Mouse (Mus musculus) brain, embryonic 14.5 days (tissue): ENCODE results near the gene Cyba. TPM values are rescaled to one million over a fixed set of nuclear protein-coding genes. Genes with fewer than 3 reads are reported as not detected.

Experiments used
- DNase-seq: peaks from one replicate; pipeline ENCODE4 v3.0.0-alpha.2; 2011; ENCODE audit warnings: low read depth
- CTCF ChIP-seq: fragments of 200-500 bp; IDR thresholded peaks from 2 replicates; pipeline ENCODE4 v1.5.1; 2012; ENCODE audit warnings: inconsistent platforms, mild to moderate bottlenecking, moderate library complexity, borderline replicate concordance; ENCODE audit not compliant: insufficient read depth, insufficient read length; ENCODE audit errors: extremely low read depth
- POLR2A ChIP-seq: fragments of 200-500 bp; IDR thresholded peaks from 2 replicates; pipeline ENCODE4 v1.6.1; 2012; ENCODE audit warnings: mild to moderate bottlenecking, inconsistent platforms, borderline replicate concordance; ENCODE audit not compliant: poor library complexity, insufficient read depth, insufficient read length, severe bottlenecking; ENCODE audit errors: extremely low read depth
- polyA plus RNA-seq: library from polyadenylated mRNA; depleted of rRNA; stranded (reverse); fragments of >200 nt; gene quantifications from 2 replicates; pipeline ENCODE4 v1.2.3, GENCODE M21; 2012

The Cyba gene
- polyA plus RNA-seq, 1 experiment: 22.3 TPM

DNA sequence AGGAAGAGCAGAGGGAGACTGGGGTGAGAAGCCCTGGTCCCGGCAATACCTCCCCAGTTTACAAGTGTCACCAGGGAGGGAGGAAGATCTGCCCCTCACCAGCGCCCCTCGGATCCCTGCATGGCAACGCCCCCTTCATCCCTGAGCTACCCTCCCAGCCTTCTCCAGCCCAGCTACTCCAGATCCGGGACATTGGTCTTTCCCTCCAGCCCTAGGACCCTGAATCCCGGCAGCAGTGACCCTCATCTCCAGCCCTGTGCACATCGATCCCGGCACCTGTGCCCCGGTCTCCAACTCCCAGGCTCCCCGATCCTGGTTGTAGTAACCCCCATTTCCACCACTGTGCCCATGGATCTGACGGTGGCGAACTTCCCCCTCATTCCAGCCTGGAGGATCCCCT, 10.1 kb upstream of the Cyba start:
- DNase-seq: peak; percentile 25
- TF ChIP-seq CTCF (no peak), POLR2A (no peak)

DNA sequence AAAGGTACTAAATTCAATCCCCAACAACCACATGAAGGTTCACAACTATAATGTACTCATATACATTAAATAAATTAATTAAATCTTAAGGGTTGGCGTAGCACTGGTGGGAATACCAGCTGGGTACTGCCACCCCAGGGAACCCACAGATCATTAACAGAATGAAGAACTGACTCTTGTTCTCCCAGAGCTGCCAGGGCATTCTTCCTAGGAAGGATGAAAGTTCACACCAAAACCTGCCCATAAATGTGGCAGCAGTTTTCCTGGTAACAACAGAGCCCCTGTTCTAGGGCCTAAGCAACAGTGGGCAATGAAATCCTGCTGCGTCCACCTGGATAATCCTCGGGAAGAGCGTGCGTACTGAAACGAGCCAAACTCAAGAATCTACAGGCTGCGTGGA, 9.6 kb upstream of the Cyba start:
- TF ChIP-seq CTCF (no peak), POLR2A (no peak)
- DNase-seq: no peak

DNA sequence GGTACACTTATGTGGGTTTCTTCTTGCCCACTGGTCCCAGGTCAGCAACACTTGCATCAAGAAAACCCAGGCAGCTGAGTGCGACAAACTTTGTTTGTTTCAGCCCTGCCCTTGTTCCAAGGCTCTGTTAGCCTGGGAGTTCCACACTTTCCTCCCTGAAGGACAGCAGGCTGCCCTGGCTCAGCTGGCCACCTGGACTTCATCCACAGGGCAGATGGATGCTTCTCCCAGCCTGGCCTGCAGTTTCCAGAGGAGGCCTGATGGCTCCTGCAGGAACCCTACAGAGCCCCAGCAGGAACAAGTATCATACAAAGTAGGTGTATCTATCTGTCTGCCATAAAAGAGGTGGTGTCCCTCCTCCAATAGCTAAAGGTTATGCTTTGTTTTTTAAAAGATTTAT, 8.6 kb upstream of the Cyba start:
- no peak for DNase-seq
- TF ChIP-seq POLR2A: no peak
- TF ChIP-seq CTCF: no peak

DNA sequence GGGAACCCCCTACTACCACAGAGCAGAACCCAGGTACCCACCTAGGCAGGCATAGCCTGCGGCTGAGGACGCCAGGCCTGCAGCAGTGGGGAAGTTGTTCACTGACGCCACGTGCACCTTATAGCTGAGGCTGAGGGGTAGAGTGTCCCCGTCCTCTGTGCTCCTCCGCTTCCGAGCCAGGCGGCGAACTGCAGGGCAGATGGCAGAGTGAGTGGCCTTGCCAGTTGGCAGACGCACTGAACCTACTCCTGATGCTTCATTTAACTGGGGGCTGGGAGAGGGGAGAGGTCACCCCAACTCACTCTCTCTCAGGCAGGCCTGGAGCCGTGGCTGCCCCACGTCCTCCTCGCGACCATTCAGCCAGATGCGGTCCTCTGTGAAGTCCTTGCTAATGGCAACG, 6.6 kb upstream of the Cyba start:
- no peak for DNase-seq
- no peak for TF ChIP-seq POLR2A
- no peak for TF ChIP-seq CTCF

DNA sequence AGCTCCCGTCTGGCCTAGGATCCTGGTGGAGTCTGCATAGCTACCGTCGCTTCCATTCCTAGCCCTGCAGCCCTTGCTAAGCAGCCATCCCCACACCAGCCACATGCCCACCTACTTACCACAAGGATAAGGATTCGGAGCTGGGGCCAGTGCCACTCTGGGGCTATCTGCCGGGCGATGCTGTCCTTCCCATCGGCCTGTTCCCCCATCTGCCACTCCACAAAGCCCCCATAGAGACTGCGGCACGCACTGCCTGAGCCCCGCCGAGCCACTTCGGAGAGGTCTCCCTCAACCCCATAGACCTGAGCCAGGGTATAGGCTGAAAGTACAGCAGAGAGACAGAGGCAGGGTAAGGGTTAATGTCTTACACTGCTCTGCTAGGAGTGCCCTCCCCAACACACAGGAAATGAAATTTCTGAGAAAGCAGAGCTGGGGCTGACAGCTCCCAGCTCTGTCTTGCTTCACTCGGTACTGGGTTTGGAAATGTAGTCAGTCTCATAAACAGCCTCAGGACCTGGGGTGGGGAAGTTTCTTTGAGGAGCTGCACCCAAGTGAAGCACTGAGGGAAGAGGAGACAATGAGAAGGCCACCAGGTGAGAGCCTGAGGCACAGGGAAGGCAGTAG, 5.1 kb upstream of the Cyba start:
- no peak for DNase-seq
- TF ChIP-seq CTCF (no peak), POLR2A (no peak)

DNA sequence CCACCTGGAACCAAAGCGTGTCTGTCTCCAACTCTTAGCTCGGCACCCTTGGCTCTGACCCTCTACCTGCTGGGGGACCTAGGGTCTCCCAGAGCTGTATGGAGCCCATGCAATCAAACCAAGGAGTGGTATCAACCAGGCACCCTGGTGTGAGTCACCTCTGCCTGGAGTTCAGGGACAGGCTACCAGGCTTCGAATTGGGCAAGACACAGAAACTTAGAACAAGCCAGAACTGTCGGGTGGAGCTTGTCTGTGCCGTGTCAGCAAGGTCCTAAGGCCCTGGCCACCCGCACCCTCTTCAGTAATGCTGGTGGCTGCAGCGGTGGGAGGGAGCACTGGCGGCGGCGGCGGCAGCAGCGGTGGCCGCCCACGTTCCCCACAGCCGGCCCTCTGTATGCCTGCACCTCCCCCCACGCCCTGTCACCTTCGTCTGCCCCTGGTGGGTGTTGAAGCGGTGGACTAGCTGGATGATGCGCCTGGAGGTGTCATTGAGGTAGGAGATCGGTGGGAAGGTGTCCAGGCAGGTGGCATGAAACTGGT, 3.9 kb upstream of the Cyba start:
- DNase-seq: no peak
- TF ChIP-seq CTCF (no peak), POLR2A (no peak)

DNA sequence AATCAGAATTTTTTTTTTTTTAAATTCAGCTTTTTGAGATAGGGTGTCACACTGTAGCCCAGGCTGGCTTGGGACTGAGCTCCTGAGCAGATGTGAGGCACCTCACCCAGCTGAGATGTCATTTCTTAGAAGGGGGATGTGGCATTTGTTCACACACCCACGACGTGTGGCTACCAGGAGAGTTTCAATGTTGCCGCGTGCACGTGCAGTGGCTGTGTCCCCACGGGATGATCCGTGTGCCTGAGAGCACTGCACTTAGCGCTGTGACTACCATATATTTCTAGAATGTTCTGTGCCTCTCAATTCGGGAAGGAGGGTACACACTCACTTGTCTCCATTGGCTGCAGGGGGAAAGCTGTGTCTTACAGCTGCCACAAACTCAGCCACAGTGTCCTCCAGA, 3.4 kb upstream of the Cyba start:
- TF ChIP-seq CTCF: no peak
- no peak for TF ChIP-seq POLR2A

DNA sequence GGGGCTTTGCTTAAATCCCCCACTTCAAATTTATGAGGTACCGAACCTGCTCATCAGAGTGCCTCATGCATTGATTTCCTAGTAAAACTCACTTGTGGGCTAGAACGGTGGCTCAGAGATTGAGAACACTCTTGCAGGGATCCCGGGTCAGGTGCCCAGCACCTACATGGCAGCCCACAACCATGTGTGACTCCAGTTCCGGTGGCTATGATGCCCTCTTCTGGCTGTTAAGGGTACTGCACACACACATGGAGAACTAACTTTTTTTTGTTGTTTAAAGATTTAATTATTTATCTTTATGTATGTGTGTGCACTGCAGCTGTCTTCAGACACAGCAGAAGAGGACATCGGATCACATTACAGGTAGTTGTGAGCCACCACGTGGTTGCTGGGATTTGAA, 2.6 kb upstream of the Cyba start:
- no peak for DNase-seq
- no peak for TF ChIP-seq POLR2A
- TF ChIP-seq CTCF: peak; percentile 37; the same call in 1 of the 2 replicates

More for the DNA sequence above, 3.4 kb upstream of the Cyba start:
- no peak for DNase-seq

DNA sequence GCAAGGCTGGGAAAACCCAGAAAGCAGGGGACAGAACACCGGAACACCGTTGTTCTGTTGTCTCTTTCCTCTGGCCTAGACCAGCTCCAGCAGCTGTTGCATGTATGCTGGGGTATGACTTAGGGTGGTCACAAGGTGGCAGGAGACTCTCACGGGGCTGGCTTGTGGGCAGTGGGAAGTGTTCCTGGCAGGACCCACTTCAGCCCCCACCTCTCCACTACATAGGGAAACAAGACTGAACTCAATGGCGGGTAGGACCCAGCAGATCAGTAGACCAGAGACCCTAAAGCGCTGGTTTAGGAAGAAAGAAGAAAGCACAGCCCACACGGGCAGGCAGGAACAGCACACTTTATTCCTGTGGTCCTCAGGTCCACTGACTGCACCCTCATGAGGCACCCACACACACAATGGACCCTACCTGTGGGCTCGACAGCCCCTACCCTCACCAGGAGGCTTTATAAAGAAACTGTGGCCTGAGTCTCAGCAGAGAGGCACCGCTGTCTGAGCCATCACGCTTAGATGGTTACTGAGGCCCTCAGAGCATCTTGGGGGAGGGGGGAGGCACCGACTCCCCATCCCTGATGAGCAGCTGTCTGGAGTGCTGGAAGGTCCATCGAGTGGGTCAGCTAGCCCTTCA, 657 bp upstream of the Cyba start:
- TF ChIP-seq POLR2A (no peak), CTCF (no peak)
- peak; percentile 5 for DNase-seq

DNA sequence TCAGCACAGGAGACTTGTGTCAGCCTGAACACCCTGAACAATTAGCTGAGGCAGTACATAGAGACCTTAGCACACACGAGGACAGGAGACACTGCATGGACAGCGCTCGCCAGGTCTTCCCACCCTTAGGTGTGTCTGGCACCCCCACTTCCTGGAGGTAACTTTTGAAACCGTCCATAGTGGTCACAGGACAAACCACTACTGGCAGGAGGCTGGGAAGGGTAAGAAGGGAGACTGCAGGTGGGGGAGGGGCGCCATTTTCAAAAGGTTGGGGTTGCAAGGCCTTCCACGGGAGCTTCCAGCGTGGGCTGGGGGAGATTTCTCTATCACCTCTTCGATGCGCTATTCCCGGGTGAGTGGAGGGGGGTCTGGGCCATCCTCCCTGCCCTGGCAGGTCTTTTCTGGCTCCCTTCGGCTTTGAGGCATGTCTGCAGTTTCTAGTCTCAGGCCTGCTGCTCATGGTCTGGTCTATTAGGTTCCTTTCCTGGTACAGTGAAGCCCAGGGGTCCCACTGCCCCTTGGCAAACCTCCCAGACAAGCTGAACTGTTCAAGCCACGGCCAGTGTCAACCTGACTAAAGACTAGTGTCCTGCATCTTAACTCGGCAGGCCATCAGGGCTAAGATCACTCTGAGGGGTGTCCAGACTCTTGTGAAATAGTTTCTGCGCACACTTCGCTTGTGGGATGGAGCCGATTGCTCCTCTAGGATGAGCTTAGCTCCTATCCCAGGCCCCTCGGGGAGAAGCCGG, 862 bp downstream of the Cyba start:
- no peak for TF ChIP-seq CTCF
- TF ChIP-seq POLR2A: no peak
- peak; percentile 3 for DNase-seq

DNA sequence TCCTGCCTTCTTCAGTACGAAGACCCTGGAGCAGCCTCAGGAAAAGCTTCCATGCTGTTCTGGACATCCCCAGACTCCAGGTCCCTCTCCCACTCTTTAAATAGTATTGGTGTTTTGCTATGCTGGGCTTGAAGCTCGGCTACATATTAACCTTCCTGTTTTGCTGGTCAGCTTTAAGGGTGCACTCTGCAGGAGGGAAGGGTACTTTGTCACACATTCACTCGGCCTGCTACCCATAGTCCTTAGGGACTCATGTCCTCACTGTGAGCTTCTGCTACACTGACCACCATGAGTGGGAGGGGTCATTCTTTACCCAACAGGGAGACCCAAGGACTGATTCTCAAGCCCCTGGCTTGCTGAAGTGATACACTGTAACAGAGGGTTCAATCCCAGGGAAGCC, 2.1 kb downstream of the Cyba start:
- TF ChIP-seq POLR2A (no peak), CTCF (no peak)
- DNase-seq: no peak

DNA sequence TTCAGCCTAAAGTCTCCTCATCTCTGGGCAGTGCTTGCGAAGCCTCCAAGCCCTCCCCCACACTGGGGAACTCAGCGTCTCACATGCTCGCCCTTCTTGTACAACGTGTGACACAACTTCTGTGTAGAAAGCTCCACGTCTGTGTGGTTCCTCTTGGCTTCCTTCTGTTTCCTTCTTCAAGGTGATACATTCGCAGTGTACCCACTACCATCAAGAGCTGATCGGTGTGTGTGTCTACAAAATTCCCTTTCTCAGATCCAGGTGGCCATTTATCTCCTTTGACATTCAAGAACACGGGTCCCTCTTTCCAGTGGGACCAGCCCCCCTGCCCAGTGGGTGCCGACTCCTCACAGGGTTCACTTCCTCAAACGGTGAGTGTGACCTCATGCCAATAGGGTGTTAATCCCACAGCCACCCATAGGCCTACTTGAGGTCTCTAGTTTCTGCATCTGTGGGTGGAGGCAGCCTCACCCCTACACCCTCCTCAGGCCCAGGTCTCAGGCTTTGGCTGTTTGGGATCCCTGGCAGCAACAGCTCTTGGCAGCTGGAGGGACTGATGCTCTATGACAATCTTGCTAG, 2.6 kb downstream of the Cyba start:
- TF ChIP-seq POLR2A (no peak), CTCF (no peak)
- no peak for DNase-seq

DNA sequence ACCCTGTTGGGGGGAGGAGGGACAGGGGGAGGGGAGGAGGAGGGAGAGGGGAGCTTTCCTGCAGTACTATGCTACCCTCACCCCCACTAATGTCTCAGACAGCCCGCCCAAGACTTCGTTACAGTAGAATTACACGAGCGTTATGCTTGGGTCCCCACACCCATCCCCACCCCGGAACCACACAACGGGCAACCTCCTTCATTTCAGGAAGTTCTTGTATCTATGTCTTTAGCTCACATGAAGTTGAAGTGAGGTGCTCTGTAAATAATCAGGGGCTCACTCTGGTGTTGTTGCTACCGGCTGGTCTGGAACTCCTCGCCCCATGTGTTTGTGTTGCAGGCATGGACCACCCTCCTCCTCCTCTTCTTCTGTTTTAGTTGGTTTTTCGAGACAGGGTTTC, 4.6 kb downstream of the Cyba start:
- TF ChIP-seq POLR2A: no peak
- DNase-seq: no peak
